Mouse (Mus musculus) subcutaneous adipose tissue, adult 2 months (tissue): ENCODE measurements around the gene 5830473C10Rik. TPM values are rescaled to one million over a fixed set of nuclear protein-coding genes. Genes with fewer than 3 reads are reported as not detected.

Source experiments
- polyA plus RNA-seq: library from polyadenylated mRNA; depleted of rRNA; stranded (reverse); fragments of >200 nt; gene quantifications from 2 replicates; pipeline ENCODE4 v1.2.3, GENCODE M21; 2012; ENCODE audit warnings: low replicate concordance; rRNA removed

5830473C10Rik gene
- 0.06 TPM in 1 of 2 replicates, not detected in the other for polyA plus RNA-seq

GRCm38 (mm10) chr5:90560743-90561142, at the start of gene 5830473C10Rik:
TSS of gene 5830473C10Rik (plus strand) at chr5:90561107.

GRCm38 (mm10) chr5:90518356-90519100, 42.4 kb upstream of the 5830473C10Rik start, which contains the start of gene Afm:
TSS of gene Afm (plus strand) at chr5:90518932.

GRCm38 (mm10) chr5:90640286-90641217, 79.6 kb downstream of the 5830473C10Rik start, which contains the start of gene Rassf6:
TSS of gene Rassf6 (minus strand) at chr5:90640657.

Other genes starting within 250 kb of the 5830473C10Rik start
- 32.5 and 46.9 TPM in 2 replicates for gene Ankrd17, start 194.5 kb upstream of the 5830473C10Rik start, polyA plus RNA-seq
- gene Gm9958, start 193.9 kb upstream of the 5830473C10Rik start, polyA plus RNA-seq, result 1.4 and 1.9 TPM in 2 replicates
- gene Alb, start 100.2 kb upstream of the 5830473C10Rik start, polyA plus RNA-seq, result 17.0 and 32.8 TPM in 2 replicates
- gene Afp, start 70.4 kb upstream of the 5830473C10Rik start, polyA plus RNA-seq, result not detected in 2 replicates
- not detected in 2 replicates for gene Afm, start 42.2 kb upstream of the 5830473C10Rik start, polyA plus RNA-seq
- gene Rassf6, start 79.5 kb downstream of the 5830473C10Rik start, polyA plus RNA-seq, result 0.57 and 2.9 TPM in 2 replicates
- 0.41 TPM in 1 of 2 replicates, not detected in the other for gene Cxcl5, start 198.3 kb downstream of the 5830473C10Rik start, polyA plus RNA-seq
- 0.93 and 1.2 TPM in 2 replicates for gene Ppbp, start 207.4 kb downstream of the 5830473C10Rik start, polyA plus RNA-seq
- 73.2 and 78.2 TPM in 2 replicates for gene Pf4, start 211.3 kb downstream of the 5830473C10Rik start, polyA plus RNA-seq
- gene Cxcl3, start 225.0 kb downstream of the 5830473C10Rik start, polyA plus RNA-seq, result 0.17 and 0.27 TPM in 2 replicates
- gene Cxcl15, start 233.4 kb downstream of the 5830473C10Rik start, polyA plus RNA-seq, result 8.4 TPM in 1 of 2 replicates, not detected in the other